Mouse (Mus musculus) embryonic facial prominence, embryonic 11.5 days (tissue): ENCODE data around the gene Grtp1. TPM values are rescaled to one million over a fixed set of nuclear protein-coding genes. Genes with fewer than 3 reads are reported as not detected.
A peak's percentile ranks its signal among the peaks of the same experiment; 100 is the strongest.

Source experiments
- ATAC-seq: fragments of 200-750 bp; cut with Nextera tagmentation; replicated peaks from 2 replicates; pipeline ENCODE4 v1.8.0; 2017; ENCODE audit warnings: low read depth; ENCODE audit not compliant: insufficient number of reproducible peaks, low FRiP score, low TSS enrichment
- DNase-seq: peaks from one replicate; pipeline ENCODE4 v3.0.0-alpha.2; 2015; ENCODE audit warnings: low spot score
- H3K27ac ChIP-seq: fragments of 300-500 bp; sonication (generic); replicated peaks from 2 replicates; pipeline ENCODE4 v1.5.1; 2014; ENCODE audit warnings: mild to moderate bottlenecking, low read depth, low read length, control low read depth
- H3K27me3 ChIP-seq: fragments of 300-500 bp; sonication (generic); 2 replicates; pipeline ENCODE4 v1.6.1; 2014; ENCODE audit warnings: mild to moderate bottlenecking, low read length, moderate library complexity, mixed read lengths; ENCODE audit not compliant: control insufficient read depth, insufficient read depth
- H3K36me3 ChIP-seq: fragments of 300-500 bp; sonication (generic); replicated peaks from 2 replicates; pipeline ENCODE4 v1.6.1; 2014; ENCODE audit warnings: low read depth, mild to moderate bottlenecking, low read length, moderate library complexity, mixed read lengths; ENCODE audit not compliant: control insufficient read depth, insufficient read depth
- H3K4me1 ChIP-seq: fragments of 300-500 bp; sonication (generic); 2 replicates; pipeline ENCODE4 v1.6.1; 2014; ENCODE audit warnings: low read length, mixed read lengths; ENCODE audit not compliant: control insufficient read depth, insufficient read depth
- H3K4me2 ChIP-seq: fragments of 300-500 bp; sonication (generic); 2 replicates; pipeline ENCODE4 v1.6.1; 2014; ENCODE audit warnings: low read depth, mild to moderate bottlenecking, control low read depth, low read length, moderate library complexity
- H3K4me3 ChIP-seq: fragments of 300-500 bp; sonication (generic); 2 replicates; pipeline ENCODE4 v1.5.1; 2014; ENCODE audit warnings: low read depth, low read length, control low read depth
- H3K9ac ChIP-seq: fragments of 300-500 bp; sonication (generic); replicated peaks from 2 replicates; pipeline ENCODE4 v1.6.1; 2014; ENCODE audit warnings: mild to moderate bottlenecking, control low read depth, low read length
- H3K9me3 ChIP-seq: fragments of 300-500 bp; sonication (generic); replicated peaks from 2 replicates; pipeline ENCODE4 v1.6.1; 2016; ENCODE audit warnings: mild to moderate bottlenecking, low read length, inconsistent platforms, mixed read lengths; ENCODE audit not compliant: control insufficient read depth
- whole genome bisulfite sequencing: fragments of 180-500 bp; shearing (Covaris S2); extraction: QIAGEN DNeasy Blood & Tissue Kit; methylation state at CpG from one replicate; pipeline ENCODE4 v1.1.7; 2014; 5-methylcytosine and 5-hydroxymethylcytosine counted together
- polyA plus RNA-seq: library from polyadenylated mRNA; unstranded; fragments of >200 nt; fragmentation: Nextera tagmentation; extraction: Ambion mirVana; gene quantifications from 2 replicates; pipeline ENCODE4 v1.2.1, GENCODE M21; 2014

Grtp1 gene
- polyA plus RNA-seq, 1 experiment from 2014 or later, result 14.5 TPM

- Histone ChIP-seq H3K36me3 (no peaks in the 10 kb centered on the region), H3K4me3 (no peak overlapping the region), H3K4me1 (no peaks in the 10 kb centered on the region), H3K27ac (no peak overlapping the region), H3K27me3 (peaks cover 27% of the 10 kb centered on the region), H3K4me2 (no peak overlapping the region), H3K9ac (no peak overlapping the region), H3K9me3 (no peaks in the 10 kb centered on the region)
- no peak for ATAC-seq
- no peak for DNase-seq
- 64% methylated on average over 1 of the region's 1 CpGs for WGBS
Measured at GRCm38 (mm10) chr8:13203472-13203871, 3.1 kb upstream of the Grtp1 start.

- no peaks in the 10 kb centered on the region for H3K4me1 ChIP-seq
- H3K27me3 ChIP-seq, result peaks cover 27% of the 10 kb centered on the region
- no peak overlapping the region for H3K4me3 ChIP-seq
- no peak overlapping the region for H3K9ac ChIP-seq
- no peaks in the 10 kb centered on the region for H3K36me3 ChIP-seq
- no peak for ATAC-seq
- H3K27ac ChIP-seq, result no peak overlapping the region
- WGBS, result 86% methylated on average over 3 of the region's 3 CpGs
- H3K4me2 ChIP-seq, result no peak overlapping the region
- no peak for DNase-seq
- H3K9me3 ChIP-seq, result no peaks in the 10 kb centered on the region
Measured at GRCm38 (mm10) chr8:13202806-13203205, 2.4 kb upstream of the Grtp1 start.

DNA sequence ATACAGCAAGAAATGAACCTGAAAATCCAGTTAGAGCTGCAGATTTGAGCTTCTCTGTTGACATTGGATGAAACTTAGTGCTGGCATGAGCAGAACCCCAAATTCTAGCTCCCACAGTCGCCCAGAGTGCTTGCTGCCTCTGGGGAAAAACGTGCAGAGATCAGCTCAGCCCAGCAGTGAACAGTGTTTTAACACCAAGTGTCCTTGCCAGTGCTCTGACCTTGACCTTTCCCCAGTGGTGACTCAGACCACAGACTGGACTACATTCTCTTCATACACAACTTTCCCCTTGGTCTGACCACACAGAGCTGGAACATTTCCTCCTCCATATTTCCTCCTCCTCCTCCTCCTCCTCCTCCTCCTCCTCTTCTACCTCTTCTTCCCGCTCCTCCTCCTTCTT lies 1.6 kb upstream of the Grtp1 start:
- no peak overlapping the region for H3K9ac ChIP-seq
- WGBS, result 51% methylated on average over 3 of the region's 3 CpGs
- no peak overlapping the region for H3K4me3 ChIP-seq
- H3K4me2 ChIP-seq, result no peak overlapping the region
- ATAC-seq (no peak), DNase-seq (no peak)
- H3K9me3 ChIP-seq, result no peaks in the 10 kb centered on the region
- H3K27me3 ChIP-seq, result peaks cover 27% of the 10 kb centered on the region
- H3K4me1 ChIP-seq, result no peaks in the 10 kb centered on the region
- no peaks in the 10 kb centered on the region for H3K36me3 ChIP-seq
- no peak overlapping the region for H3K27ac ChIP-seq

- DNase-seq (no peak), ATAC-seq (no peak)
- peak overlapping the region; percentile 89 for H3K4me2 ChIP-seq
- H3K4me1 ChIP-seq, result no peaks in the 10 kb centered on the region
- H3K27ac ChIP-seq, result no peak overlapping the region
- peak overlapping the region; percentile 81 for H3K4me3 ChIP-seq
- WGBS, result 1% methylated on average over 18 of the region's 18 CpGs
- no peaks in the 10 kb centered on the region for H3K36me3 ChIP-seq
- no peaks in the 10 kb centered on the region for H3K9me3 ChIP-seq
- no peak overlapping the region for H3K9ac ChIP-seq
- H3K27me3 ChIP-seq, result peaks cover 27% of the 10 kb centered on the region
Measured at GRCm38 (mm10) chr8:13201013-13201334, 554 bp upstream of the Grtp1 start.

GRCm38 (mm10) chr8:13199385-13200061 lies 897 bp downstream of the Grtp1 start:
- ATAC-seq, result 0 out of 2 replicates have a peak, but pooled peaks have one; percentile 40
- peak overlapping the region; percentile 81 for H3K4me3 ChIP-seq
- H3K9ac ChIP-seq, result no peak overlapping the region; the same call in 1 of the 2 replicates
- no peak for DNase-seq
- no peak overlapping the region for H3K27ac ChIP-seq
- H3K9me3 ChIP-seq, result no peaks in the 10 kb centered on the region
- peak overlapping the region; percentile 89 for H3K4me2 ChIP-seq
- H3K27me3 ChIP-seq, result peaks cover 27% of the 10 kb centered on the region
- H3K4me1 ChIP-seq, result no peaks in the 10 kb centered on the region; the same call in 1 of the 2 replicates
- H3K36me3 ChIP-seq, result no peaks in the 10 kb centered on the region
- WGBS, result 23% methylated on average over 14 of the region's 14 CpGs

DNA sequence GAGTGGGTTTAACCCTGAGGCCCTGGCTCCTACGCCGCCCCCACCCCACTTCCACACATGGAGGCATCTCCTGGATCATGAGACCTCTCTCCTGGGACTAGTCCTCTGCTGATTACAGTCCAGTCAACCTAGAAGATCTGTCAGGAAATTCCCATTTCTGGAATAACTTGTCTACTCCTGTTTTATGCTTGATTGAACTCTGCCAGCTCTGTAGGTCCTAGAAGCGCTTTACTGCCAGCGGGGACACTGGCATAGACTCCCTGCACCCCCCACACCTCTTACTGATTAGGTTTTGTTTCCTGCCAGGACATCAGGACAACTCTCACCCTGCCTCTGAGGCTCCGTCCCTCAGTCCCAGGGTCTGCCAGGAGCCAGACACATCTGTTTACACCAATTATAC lies 2.9 kb downstream of the Grtp1 start:
- Histone ChIP-seq H3K4me3 (no peak overlapping the region), H3K36me3 (no peaks in the 10 kb centered on the region), H3K27ac (no peak overlapping the region), H3K4me1 (no peaks in the 10 kb centered on the region; the same call in 1 of the 2 replicates), H3K9me3 (no peaks in the 10 kb centered on the region), H3K27me3 (peaks cover 23% of the 10 kb centered on the region), H3K4me2 (no peak overlapping the region), H3K9ac (no peak overlapping the region)
- 79% methylated on average over 5 of the region's 5 CpGs for WGBS
- ATAC-seq (no peak), DNase-seq (no peak)

DNA sequence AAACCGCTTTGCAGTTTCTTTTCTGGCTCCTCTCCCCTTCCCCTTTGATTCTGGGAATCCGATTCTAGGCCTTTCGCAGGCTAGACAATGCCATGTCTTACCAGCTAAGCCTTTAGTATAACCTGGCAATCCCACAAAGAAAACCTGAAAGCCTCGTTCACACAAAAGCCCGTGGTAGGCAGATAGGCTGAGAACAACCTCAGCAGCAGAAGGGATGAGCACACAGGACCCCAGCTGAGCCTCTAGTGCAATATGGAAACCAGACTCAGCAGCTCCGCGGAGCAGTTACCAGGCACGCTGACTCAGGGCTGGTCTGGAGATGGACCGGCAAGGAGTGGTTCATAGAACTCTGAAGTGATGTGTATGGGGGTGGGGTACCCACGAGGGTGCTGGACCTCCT lies 5.6 kb downstream of the Grtp1 start:
- no peak for ATAC-seq
- Histone ChIP-seq H3K4me3 (no peak overlapping the region), H3K27ac (no peak overlapping the region), H3K27me3 (peaks cover 6% of the 10 kb centered on the region), H3K9ac (peak overlapping the region; percentile 13; the same call in 1 of the 2 replicates), H3K4me2 (no peak overlapping the region), H3K4me1 (no peaks in the 10 kb centered on the region; the same call in 1 of the 2 replicates), H3K36me3 (no peaks in the 10 kb centered on the region), H3K9me3 (no peaks in the 10 kb centered on the region)
- DNase-seq, result peak; percentile 6
- WGBS, result 40% methylated on average over 10 of the region's 10 CpGs

DNA sequence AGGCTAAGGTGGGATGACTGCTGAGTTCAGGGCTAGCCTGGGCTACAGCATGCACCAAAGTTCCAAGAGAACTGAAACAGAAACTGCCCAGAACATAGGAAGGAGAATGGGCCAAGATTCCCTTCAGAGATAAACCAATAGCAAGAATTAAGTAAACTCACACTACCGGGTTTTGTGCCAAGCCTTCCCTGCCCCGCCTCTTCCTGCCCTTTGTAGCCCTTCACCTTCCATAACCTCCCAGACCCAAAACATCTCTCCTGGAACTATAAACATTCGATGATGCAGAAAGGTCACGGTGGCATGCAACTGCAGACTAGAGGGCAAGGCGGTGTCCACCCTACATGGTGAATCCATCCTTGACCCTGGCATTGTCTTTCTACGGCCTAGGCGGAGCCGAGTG lies 10.2 kb downstream of the Grtp1 start:
- Histone ChIP-seq H3K4me1 (no peaks in the 10 kb centered on the region; the same call in 1 of the 2 replicates), H3K4me2 (no peak overlapping the region), H3K27ac (no peak overlapping the region), H3K4me3 (no peak overlapping the region), H3K27me3 (no peaks in the 10 kb centered on the region), H3K9ac (no peak overlapping the region), H3K36me3 (no peaks in the 10 kb centered on the region; the same call in 1 of the 2 replicates), H3K9me3 (no peaks in the 10 kb centered on the region)
- 88% methylated on average over 8 of the region's 8 CpGs for WGBS
- no peak for DNase-seq
- no peak for ATAC-seq
